Mouse (Mus musculus) liver, postnatal 0 days (tissue): ENCODE measurements around the gene Prrc2c.

Source experiments
- CTCF ChIP-seq: sonication (generic); IDR thresholded peaks from 2 replicates; pipeline ENCODE4 v1.5.1; 2016; ENCODE audit warnings: antibody characterized with exemption, low read depth
- EP300 ChIP-seq: IDR thresholded peaks from 2 replicates; pipeline ENCODE4 v1.6.1; 2016; ENCODE audit warnings: antibody characterized with exemption, low read depth, mild to moderate bottlenecking

DNA sequence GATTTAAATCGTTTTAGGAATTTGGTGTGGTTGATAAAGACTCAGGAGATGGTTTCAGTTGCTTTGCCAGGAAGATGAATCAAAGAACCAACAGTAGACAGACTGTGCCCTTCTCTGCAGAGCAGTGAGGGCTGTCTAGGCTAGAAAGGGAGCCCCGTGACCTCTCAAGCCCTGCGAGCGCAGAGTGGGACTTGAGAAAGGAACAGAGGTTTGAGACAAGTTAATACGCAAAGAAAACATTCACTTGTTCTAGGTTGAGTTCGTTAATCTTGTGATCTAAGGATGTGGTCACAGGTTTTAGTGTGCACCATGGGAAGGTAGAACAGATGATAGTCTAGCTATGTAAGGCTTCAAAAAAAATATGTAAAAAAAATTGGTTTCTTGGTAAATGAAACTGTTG, 12.4 kb downstream of the Prrc2c start:
- TF ChIP-seq EP300 (no peak), CTCF (no peak)
